Mouse (Mus musculus) bone marrow, adult 2 months (tissue): ENCODE measurements around the gene Lrrc66. TPM values are rescaled to one million over a fixed set of nuclear protein-coding genes. Genes with fewer than 3 reads are reported as not detected.

ENCODE experiments used
- H3K27ac ChIP-seq: fragments of 200-500 bp; 2 replicates; pipeline ENCODE4 v1.5.1; 2012; ENCODE audit warnings: low read depth, mild to moderate bottlenecking, control low read depth, inconsistent platforms, low read length; ENCODE audit not compliant: control insufficient read depth, poor library complexity, insufficient read depth
- H3K4me1 ChIP-seq: fragments of 200-500 bp; 2 replicates; pipeline ENCODE4 v1.6.1; 2011; ENCODE audit warnings: low read length; ENCODE audit not compliant: control insufficient read depth, insufficient read depth
- H3K4me3 ChIP-seq: fragments of 200-500 bp; replicated peaks from 2 replicates; pipeline ENCODE3; 2011; ENCODE audit warnings: mild to moderate bottlenecking, low read depth, low read length, control low read depth; ENCODE audit not compliant: control insufficient read depth
- CTCF ChIP-seq: fragments of 200-500 bp; IDR thresholded peaks from 2 replicates; pipeline ENCODE4 v1.5.1; 2011; ENCODE audit warnings: low read length, control low read depth; ENCODE audit not compliant: control insufficient read depth, insufficient read depth
- POLR2A ChIP-seq: fragments of 200-500 bp; IDR thresholded peaks from 2 replicates; pipeline ENCODE4 v1.6.1; 2011; ENCODE audit warnings: low read depth, mild to moderate bottlenecking, control low read depth, low read length, borderline replicate concordance; ENCODE audit not compliant: control insufficient read depth
- WGBS: fragments of 180-500 bp; shearing (Covaris S2); methylation state at CpG from one replicate; pipeline ENCODE4 v1.1.7; 2018; 5-methylcytosine and 5-hydroxymethylcytosine counted together
- polyA plus RNA-seq: library from polyadenylated mRNA; stranded (reverse); fragments of >200 nt; gene quantifications from 2 replicates; pipeline ENCODE4 v1.2.4, GENCODE M21; 2011; ENCODE audit warnings: low replicate concordance; ENCODE audit not compliant: missing spikeins, insufficient read depth, insufficient read length

Gene Lrrc66
- polyA plus RNA-seq: 2.8 TPM in 1 of 2 replicates, not detected in the other

DNA sequence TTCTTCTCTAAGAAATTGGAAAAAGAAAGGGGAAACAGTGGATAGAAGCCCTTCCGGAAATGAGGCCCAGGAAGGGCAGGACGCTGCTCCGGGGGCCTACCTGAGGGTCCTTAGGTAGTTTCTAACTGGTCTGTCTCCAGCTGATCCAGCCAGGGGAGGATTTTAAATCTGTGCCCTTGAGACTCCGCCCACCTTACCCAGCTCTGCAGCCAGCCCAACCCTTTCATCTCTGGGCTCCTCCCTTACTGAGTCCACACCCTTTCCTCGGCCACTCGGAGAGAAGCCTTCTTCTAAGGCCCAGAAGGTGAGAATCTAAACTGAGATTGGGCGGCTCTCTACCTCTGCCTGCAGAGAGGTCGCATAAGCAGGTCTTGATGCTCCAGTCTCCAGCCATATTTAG lies at the start of gene Lrrc66:
Lrrc66 (minus strand) TSS at position 236 of the 400 bp plus-strand sequence.
- Histone ChIP-seq H3K4me1 (no peaks in the 10 kb centered on the region; the same call in 1 of the 2 replicates), H3K27ac (no peak within 1 kb of the TSS), H3K4me3 (no peak within 1 kb of the TSS)
- no peak for TF ChIP-seq CTCF
- no peak for TF ChIP-seq POLR2A
- WGBS: 71% methylated on average over 8 of the region's 8 CpGs

DNA sequence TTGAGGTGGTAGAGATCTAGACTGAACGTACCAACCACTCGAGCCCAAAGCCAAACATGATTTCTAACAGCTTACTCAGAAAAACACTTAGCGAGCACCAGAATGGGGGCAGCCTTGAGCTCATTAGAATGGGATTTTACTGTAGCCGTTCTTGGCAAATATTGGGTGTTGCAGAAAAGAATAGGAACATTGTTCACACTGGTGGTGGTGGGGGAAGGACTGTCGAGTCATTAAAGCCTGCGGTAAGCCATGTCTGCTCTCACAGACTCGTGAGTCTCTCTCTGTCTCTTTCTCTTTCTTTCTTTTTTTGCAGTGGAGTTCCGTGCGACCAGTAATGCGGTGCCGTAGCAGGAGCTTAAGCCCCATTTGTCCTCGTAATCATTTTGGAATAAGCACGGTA lies 44.3 kb upstream of the Lrrc66 start:
- no peak for TF ChIP-seq CTCF
- no peak for TF ChIP-seq POLR2A
- 77% methylated on average over 13 of the region's 13 CpGs for WGBS
- no peaks in the 10 kb centered on the region for H3K4me1 ChIP-seq
- no peak overlapping the region for H3K4me3 ChIP-seq
- no peak overlapping the region for H3K27ac ChIP-seq

GRCm38 (mm10) chr5:73675604-73676003 lies 43.3 kb upstream of the Lrrc66 start:
- no peak overlapping the region for H3K4me3 ChIP-seq
- no peaks in the 10 kb centered on the region for H3K4me1 ChIP-seq
- WGBS: 78% methylated on average over 3 of the region's 3 CpGs
- no peak for TF ChIP-seq POLR2A
- no peak for TF ChIP-seq CTCF
- no peak overlapping the region for H3K27ac ChIP-seq

DNA sequence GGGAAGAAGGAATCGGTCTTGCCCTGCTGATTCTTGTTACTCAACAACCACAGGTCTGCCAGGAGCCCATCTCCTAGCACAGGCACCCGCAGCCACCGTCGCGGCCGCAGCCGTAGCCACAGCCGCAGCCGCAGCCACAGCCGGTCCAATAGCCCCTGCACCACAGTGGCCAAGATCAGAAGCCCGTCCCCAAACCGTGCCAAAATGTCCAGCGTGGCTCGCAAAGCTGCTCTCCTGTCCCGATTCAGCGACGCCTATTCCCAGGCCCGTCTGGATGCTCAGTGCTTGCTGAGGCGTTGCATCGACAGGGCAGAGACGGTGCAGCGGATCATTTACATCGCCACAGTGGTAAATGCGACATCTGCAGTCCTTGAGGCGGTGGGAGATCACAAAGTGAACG lies 37.1 kb upstream of the Lrrc66 start:
- 69% methylated on average over 26 of the region's 26 CpGs for WGBS
- TF ChIP-seq CTCF (no peak), POLR2A (no peak)

GRCm38 (mm10) chr5:73667877-73668276 lies 35.6 kb upstream of the Lrrc66 start:
- Histone ChIP-seq H3K4me1 (no peaks in the 10 kb centered on the region), H3K27ac (no peak overlapping the region), H3K4me3 (no peak overlapping the region)
- 64% methylated on average over 2 of the region's 2 CpGs for WGBS
- TF ChIP-seq CTCF (no peak), POLR2A (no peak)

More for the DNA sequence above, 37.1 kb upstream of the Lrrc66 start:
- H3K27ac ChIP-seq: no peak overlapping the region
- H3K4me1 ChIP-seq: no peaks in the 10 kb centered on the region
- no peak overlapping the region for H3K4me3 ChIP-seq

GRCm38 (mm10) chr5:73666695-73667094 lies 34.4 kb upstream of the Lrrc66 start:
- WGBS: 81% methylated on average over 2 of the region's 2 CpGs

DNA sequence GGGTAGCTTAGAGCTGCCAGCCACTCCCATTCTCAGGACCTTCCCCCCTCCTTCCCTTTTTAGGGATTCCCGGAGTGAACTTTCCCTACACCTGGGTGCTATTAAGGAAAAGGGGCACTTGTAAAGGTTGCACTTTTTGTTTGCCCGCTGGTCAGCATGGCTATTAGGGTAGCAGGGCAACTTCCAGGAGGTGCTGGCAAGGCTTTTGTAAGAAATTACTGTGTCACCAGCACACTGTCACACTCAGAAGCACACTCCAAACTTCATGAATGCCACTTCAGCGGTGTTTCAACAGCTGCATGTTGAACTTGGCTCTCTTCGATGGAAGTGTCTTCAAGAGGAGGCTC lies 19.5 kb upstream of the Lrrc66 start:
- TF ChIP-seq CTCF (no peak), POLR2A (no peak)
- 15% methylated on average over 4 of the region's 4 CpGs for WGBS
- H3K4me1 ChIP-seq: no peaks in the 10 kb centered on the region
- no peak overlapping the region for H3K4me3 ChIP-seq
- H3K27ac ChIP-seq: no peak overlapping the region

More at GRCm38 (mm10) chr5:73666695-73667094, 34.4 kb upstream of the Lrrc66 start:
- Histone ChIP-seq H3K4me3 (no peak overlapping the region), H3K4me1 (no peaks in the 10 kb centered on the region), H3K27ac (no peak overlapping the region)
- no peak for TF ChIP-seq CTCF
- no peak for TF ChIP-seq POLR2A

DNA sequence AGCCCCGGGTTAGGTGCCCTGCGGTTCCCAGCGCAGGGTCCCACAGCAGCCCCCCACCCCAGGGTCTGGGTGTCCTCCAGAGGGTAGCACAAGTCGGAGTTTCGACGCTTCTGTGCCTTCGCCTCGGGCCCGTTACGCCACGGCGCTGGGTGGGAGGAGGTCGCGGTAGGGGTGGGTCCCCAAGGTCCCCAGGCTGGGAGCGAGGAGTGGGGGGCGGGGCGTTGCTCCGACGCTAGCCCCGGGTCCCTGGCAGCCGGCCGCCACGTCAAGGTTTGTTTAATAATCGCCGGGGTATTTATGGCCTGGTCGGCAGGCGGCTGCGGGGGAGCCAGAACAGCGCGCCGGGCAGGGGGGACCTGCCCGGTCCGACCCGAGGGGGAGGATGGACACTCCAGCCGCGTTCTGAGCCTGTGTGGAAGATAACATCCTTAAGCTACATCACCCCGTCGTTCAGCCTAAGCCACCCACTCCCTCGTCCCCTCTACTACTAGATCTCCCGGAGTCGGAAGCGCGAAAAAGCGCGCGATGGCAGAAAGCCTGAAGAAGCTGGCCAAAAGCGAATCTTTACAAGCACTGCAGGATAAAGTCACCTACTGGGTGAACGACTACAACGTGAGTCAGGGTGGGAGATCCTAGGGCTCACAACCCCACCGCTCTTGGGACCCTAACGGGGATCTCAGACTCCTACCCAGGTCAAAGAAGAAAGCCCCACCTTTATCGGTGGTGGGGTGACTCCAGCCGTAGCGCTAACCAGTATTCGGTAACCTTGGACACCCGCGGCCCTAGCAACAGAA lies 18.9 kb upstream of the Lrrc66 start, which contains the start of gene Spata18:
Spata18 (plus strand) TSS at position 319 of the 794 bp plus-strand sequence.
- H3K4me1 ChIP-seq: no peaks in the 10 kb centered on the region

GRCm38 (mm10) chr5:73650365-73650964 lies 18.1 kb upstream of the Lrrc66 start:
- Histone ChIP-seq H3K4me1 (no peaks in the 10 kb centered on the region), H3K27ac (no peak overlapping the region), H3K4me3 (peak overlapping the region; percentile 46)
- under 1% methylated on average over 15 of the region's 15 CpGs for WGBS
- TF ChIP-seq POLR2A (no peak), CTCF (no peak)

More for the DNA sequence above, 18.9 kb upstream of the Lrrc66 start, which contains the start of gene Spata18:
- TF ChIP-seq CTCF (no peak), POLR2A (no peak)
- Histone ChIP-seq H3K4me3 (peak within 1 kb of the TSS; percentile 46), H3K27ac (no peak within 1 kb of the TSS)
- under 1% methylated on average over 57 of the region's 57 CpGs for WGBS
